Mouse (Mus musculus): Measurements from ENCODE around the gene Olfr658. TPM values are rescaled to one million over a fixed set of nuclear protein-coding genes. Genes with fewer than 3 reads are reported as not detected.

The Olfr658 gene
- 0.15 TPM for polyA plus RNA-seq (2014; fragmentation: Illumina TruSeq; extraction: RNeasy Lipid Tissue Mini Kit (QIAGEN cat#74804); ENCODE audit: low replicate concordance)

GRCm38 (mm10) chr7:104646841-104647482 lies at the start of gene Olfr658:
Gene Olfr658, minus strand, starts transcription at chr7:104647305.

GRCm38 (mm10) chr7:104686201-104686600 lies 39.1 kb upstream of the Olfr658 start, which contains the start of gene Olfr661:
Gene Olfr661, plus strand, starts transcription at chr7:104686501.

GRCm38 (mm10) chr7:104666453-104666852 lies 19.3 kb upstream of the Olfr658 start, which contains the start of gene Olfr659:
Gene Olfr659, plus strand, starts transcription at chr7:104666753.

GRCm38 (mm10) chr7:104624494-104624893 lies 22.6 kb downstream of the Olfr658 start, which contains the start of gene Olfr657:
Gene Olfr657, plus strand, starts transcription at chr7:104624794.

GRCm38 (mm10) chr7:104613655-104614054 lies 33.5 kb downstream of the Olfr658 start, which contains the start of gene Olfr656:
Gene Olfr656, plus strand, starts transcription at chr7:104613955.

GRCm38 (mm10) chr7:104601679-104602078 lies 45.4 kb downstream of the Olfr658 start, which contains the start of gene Olfr655:
Gene Olfr655, minus strand, starts transcription at chr7:104601779.

Other genes with a start within 250 kb of the Olfr658 start
- gene Trim30c, start 246.5 kb downstream of the Olfr658 start, polyA plus RNA-seq (2014; fragmentation: Illumina TruSeq; extraction: RNeasy Lipid Tissue Mini Kit (QIAGEN cat#74804); ENCODE audit: low replicate concordance): 1.4 TPM
- gene Trim30a, start 182.1 kb downstream of the Olfr658 start, polyA plus RNA-seq (2014; fragmentation: Illumina TruSeq; extraction: RNeasy Lipid Tissue Mini Kit (QIAGEN cat#74804); ENCODE audit: low replicate concordance): 56.4 TPM
- 390 TPM for gene Trim30d, start 139.5 kb downstream of the Olfr658 start, polyA plus RNA-seq (2014; fragmentation: Illumina TruSeq; extraction: RNeasy Lipid Tissue Mini Kit (QIAGEN cat#74804); ENCODE audit: low replicate concordance)
- gene Olfr651, start 97.2 kb downstream of the Olfr658 start, polyA plus RNA-seq (2014; fragmentation: Illumina TruSeq; extraction: RNeasy Lipid Tissue Mini Kit (QIAGEN cat#74804); ENCODE audit: low replicate concordance): not detected
- gene Olfr652, start 86.4 kb downstream of the Olfr658 start, polyA plus RNA-seq (2014; fragmentation: Illumina TruSeq; extraction: RNeasy Lipid Tissue Mini Kit (QIAGEN cat#74804); ENCODE audit: low replicate concordance): not detected
- gene Olfr653, start 70.0 kb downstream of the Olfr658 start, polyA plus RNA-seq (2014; fragmentation: Illumina TruSeq; extraction: RNeasy Lipid Tissue Mini Kit (QIAGEN cat#74804); ENCODE audit: low replicate concordance): not detected
- not detected for gene Olfr654, start 60.3 kb downstream of the Olfr658 start, polyA plus RNA-seq (2014; fragmentation: Illumina TruSeq; extraction: RNeasy Lipid Tissue Mini Kit (QIAGEN cat#74804); ENCODE audit: low replicate concordance)
- not detected for gene Olfr655, start 45.5 kb downstream of the Olfr658 start, polyA plus RNA-seq (2014; fragmentation: Illumina TruSeq; extraction: RNeasy Lipid Tissue Mini Kit (QIAGEN cat#74804); ENCODE audit: low replicate concordance)
- gene Olfr656, start 33.4 kb downstream of the Olfr658 start, polyA plus RNA-seq (2014; fragmentation: Illumina TruSeq; extraction: RNeasy Lipid Tissue Mini Kit (QIAGEN cat#74804); ENCODE audit: low replicate concordance): not detected
- not detected for gene Olfr657, start 22.5 kb downstream of the Olfr658 start, polyA plus RNA-seq (2014; fragmentation: Illumina TruSeq; extraction: RNeasy Lipid Tissue Mini Kit (QIAGEN cat#74804); ENCODE audit: low replicate concordance)
- not detected for gene Olfr659, start 19.4 kb upstream of the Olfr658 start, polyA plus RNA-seq (2014; fragmentation: Illumina TruSeq; extraction: RNeasy Lipid Tissue Mini Kit (QIAGEN cat#74804); ENCODE audit: low replicate concordance)
- gene Olfr661, start 39.2 kb upstream of the Olfr658 start, polyA plus RNA-seq (2014; fragmentation: Illumina TruSeq; extraction: RNeasy Lipid Tissue Mini Kit (QIAGEN cat#74804); ENCODE audit: low replicate concordance): not detected
- not detected for gene Usp17le, start 130.2 kb upstream of the Olfr658 start, polyA plus RNA-seq (2014; fragmentation: Illumina TruSeq; extraction: RNeasy Lipid Tissue Mini Kit (QIAGEN cat#74804); ENCODE audit: low replicate concordance)
- not detected for gene Usp17lb, start 195.3 kb upstream of the Olfr658 start, polyA plus RNA-seq (2014; fragmentation: Illumina TruSeq; extraction: RNeasy Lipid Tissue Mini Kit (QIAGEN cat#74804); ENCODE audit: low replicate concordance)
- not detected for gene Usp17la, start 209.7 kb upstream of the Olfr658 start, polyA plus RNA-seq (2014; fragmentation: Illumina TruSeq; extraction: RNeasy Lipid Tissue Mini Kit (QIAGEN cat#74804); ENCODE audit: low replicate concordance)
- gene Olfr665, start 230.7 kb upstream of the Olfr658 start, polyA plus RNA-seq (2014; fragmentation: Illumina TruSeq; extraction: RNeasy Lipid Tissue Mini Kit (QIAGEN cat#74804); ENCODE audit: low replicate concordance): not detected
- gene Olfr666, start 248.6 kb upstream of the Olfr658 start, polyA plus RNA-seq (2014; fragmentation: Illumina TruSeq; extraction: RNeasy Lipid Tissue Mini Kit (QIAGEN cat#74804); ENCODE audit: low replicate concordance): not detected